Mouse (Mus musculus) left cerebral cortex, adult 6 months (tissue): Measurements from ENCODE around the gene Cd2bp2. TPM values are rescaled to one million over a fixed set of nuclear protein-coding genes. Genes with fewer than 3 reads are reported as not detected.

Source experiments
- long read RNA-seq, 2 experiments: library from polyadenylated mRNA; unstranded; transcript quantifications; one replicate each; pipeline ENCODE4 v2.0.0; 2019 to 2020
- polyA plus RNA-seq: library from polyadenylated mRNA; unstranded; fragments of <200 nt; fragmentation: Nextera tagmentation; gene quantifications from 2 replicates; pipeline ENCODE4 v1.2.3, GENCODE M21; 2021

Gene Cd2bp2
- 37.9 and 38.1 TPM in 2 replicates for polyA plus RNA-seq
- long read RNA-seq, experiment 1, transcript Cd2bp2-202 (7 exons, 3,284 nt): major isoform, 103 of 233 reads
- long read RNA-seq, experiment 1, partial matches to known transcripts: 37 of 233 reads
- long read RNA-seq, experiment 1, other reads (novel, unspliced or antisense): 87 of 233 reads
- long read RNA-seq, experiment 2, transcript Cd2bp2-202 (7 exons, 3,284 nt): major isoform, 17 of 56 reads
- long read RNA-seq, experiment 2, partial matches to known transcripts: 9 of 56 reads
- long read RNA-seq, experiment 2, other reads (novel, unspliced or antisense): 28 of 56 reads

DNA sequence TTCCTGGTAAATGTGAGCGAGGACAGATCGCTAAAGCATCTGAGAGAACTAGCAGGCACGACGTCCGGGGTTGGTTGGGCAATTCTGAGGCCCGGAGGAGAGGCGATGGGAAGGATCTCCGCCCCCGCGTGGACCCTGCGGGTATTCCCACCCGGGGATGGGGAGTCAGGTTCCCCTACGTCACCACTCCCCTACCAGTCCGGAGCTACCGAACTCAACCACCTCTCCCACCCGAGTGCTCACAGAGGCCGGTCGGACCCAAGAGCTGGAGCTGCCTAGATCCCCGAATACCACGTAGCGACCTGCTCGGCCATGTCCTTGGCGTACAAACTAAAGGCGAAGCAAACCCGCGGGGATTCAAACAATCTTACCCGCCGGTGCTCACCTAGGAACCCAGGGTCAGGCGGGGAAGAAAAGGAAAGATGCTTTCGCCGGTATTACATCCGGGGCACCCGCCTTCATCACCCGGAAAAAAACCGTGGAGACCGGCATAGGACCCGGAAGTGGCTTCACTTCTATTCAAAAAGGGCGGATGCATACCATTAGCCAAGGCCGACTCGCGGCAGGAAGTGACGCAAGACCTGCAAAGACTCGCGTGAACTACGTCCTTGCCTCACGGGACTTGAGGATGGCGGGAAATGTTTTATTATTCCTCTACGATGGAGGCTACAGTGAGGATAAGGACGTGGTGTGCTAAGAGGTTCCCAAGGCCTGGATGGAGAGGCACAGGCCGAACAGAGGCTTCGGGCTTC is at the start of gene Cd2bp2:
Gene Cd2bp2, minus strand, starts transcription at position 507 of the 752 bp plus-strand sequence.

DNA sequence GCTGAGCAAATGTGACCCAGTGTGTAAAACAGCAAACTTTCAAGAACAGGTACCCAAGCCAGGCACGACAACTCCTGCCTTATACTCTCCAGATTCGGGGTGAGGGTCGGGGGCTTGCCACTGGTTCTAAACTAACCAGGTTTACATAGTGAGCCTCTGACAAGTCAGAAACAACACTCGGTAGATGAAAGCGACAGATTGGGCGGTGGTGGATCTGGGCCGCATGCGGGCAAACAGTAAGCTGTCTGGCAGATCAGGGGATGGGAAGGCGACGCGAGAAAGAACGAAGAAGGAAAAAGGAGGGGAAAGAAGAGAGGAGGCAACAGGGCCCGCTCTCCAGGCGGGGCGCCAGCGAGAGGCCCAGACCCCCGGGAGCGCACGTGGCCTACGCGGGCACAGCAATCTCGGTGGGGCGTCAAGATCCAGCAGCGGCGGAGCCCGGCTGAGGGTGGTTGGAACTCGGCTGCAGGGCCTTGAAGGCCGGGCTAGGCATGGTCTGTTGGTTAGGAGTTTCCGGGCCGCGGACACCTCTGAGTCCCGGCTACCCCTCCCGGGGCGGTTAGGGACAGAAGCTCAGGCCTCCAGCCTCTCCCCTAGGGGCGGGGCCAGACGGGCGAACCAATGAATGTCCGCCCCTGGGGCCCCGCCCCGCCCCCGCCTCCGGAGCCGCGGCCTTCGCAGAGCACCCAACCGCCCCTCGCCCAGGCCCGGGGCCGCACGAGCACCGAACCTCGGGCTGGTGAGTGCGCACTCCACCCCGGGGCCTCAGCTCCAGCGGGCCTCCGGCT is 48.2 kb upstream of the Cd2bp2 start, which contains the start of gene Zfp771:
Gene Zfp771, plus strand, starts transcription at position 405 of the 788 bp plus-strand sequence.

DNA sequence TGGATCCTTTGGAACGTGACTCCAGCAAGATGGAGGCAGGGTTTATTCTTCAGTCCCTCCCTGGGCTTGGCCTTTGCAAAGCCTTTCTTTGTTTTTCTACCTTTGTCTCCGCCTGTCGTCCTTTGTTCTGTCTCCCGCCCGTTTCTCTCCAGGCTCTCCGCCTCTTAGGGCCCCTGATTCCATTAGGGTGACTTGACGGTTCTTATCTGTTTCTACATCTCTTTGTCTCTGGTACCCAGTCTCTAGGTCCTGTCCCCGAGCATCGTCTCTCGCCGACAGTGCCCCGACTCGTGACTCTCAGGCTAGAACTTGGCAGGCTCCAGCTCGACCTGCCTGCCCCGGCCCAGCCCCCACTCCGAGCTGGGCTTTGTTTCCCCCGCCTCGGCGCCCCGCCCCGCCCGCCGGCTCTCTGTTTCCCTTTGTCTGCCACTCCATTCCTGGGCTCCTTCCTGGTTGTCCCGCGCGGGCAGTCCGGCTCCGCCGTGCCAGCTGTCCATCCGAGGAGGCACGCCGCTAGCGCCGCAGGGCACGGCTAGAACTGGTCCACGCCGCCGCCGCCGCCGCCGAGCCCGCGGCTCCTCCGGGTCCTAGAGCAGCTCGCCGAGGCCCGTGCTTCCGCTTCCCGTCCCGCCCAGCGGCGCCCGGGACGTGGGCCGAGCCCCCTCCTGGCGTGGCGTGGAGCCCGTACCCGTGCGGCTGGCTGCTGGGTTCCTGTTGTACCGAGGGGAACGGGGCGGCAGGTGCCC is 36.9 kb upstream of the Cd2bp2 start, which contains the start of the genes Zfp553 and Sept1:
Gene Zfp553, plus strand, starts transcription at position 440 of the 746 bp plus-strand sequence.
Gene Sept1, minus strand, starts transcription at position 509 of the 746 bp plus-strand sequence.

DNA sequence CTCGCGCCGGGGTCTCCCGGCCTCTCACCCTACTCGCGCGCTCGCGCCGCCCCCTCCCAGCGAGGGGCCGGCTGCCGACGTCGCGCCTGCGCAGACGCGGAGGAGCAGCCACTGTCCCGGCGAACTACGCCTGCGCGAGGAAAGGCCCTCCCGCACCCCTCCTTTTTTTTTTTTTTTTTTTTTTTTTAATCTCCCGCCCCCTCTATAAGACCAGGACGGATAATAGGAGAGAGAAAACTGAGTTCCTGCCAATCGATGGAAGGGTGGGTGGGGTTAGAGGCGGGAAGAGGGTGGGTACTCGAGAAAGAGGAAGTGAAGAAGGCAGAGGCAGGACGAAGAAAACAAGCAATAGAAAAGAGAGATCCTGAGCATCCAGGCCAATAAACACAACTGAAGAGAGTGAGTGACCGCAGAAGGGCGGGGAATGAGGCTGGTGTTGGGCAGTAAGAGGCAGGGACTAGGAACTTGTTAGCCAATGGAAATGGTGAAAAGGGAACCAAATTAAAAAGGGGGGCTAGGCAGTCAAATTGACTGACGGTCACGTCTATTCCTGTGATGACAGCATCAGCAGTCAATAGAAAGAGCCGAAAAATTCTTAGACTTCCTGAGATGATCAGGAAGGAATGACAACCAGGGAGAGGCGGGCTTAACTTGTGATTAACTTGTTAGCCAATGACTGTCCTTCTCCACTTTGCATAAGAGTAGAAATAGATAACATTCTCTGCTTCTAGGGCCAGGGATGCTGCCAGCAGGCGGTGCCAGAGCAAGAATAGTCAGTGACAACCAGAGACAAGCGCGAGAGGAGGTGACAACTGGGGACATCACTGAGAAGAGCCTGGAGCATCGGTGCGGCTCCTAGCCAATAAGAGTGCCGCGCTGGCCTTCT is 12.9 kb upstream of the Cd2bp2 start, which contains the start of gene Mylpf:
Gene Mylpf, plus strand, starts transcription at position 338 of the 886 bp plus-strand sequence.

DNA sequence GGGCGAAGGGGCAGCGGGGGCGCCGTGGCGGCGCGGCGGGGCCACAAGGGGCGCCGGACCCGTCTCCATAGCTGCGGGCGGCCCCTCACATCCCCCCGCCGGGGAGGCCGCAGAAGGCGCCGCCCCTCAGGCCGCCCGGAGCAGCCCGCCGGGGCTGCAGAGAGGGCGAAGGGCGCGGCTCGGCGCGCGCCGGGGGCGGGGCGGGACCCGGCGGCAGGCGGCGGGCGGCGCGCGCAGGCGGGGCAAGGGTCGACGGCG is 12.4 kb upstream of the Cd2bp2 start, which contains the start of gene Tbc1d10b:
Gene Tbc1d10b, minus strand, starts transcription at position 174 of the 258 bp plus-strand sequence.

Other genes with a start within 250 kb of the Cd2bp2 start
- 11.2 and 13.6 TPM in 2 replicates for gene Asphd1, start 246.5 kb downstream of the Cd2bp2 start, polyA plus RNA-seq
- 68.2 and 74.7 TPM in 2 replicates for gene Sez6l2, start 245.5 kb downstream of the Cd2bp2 start, polyA plus RNA-seq
- 223 and 227 TPM in 2 replicates for gene Cdipt, start 220.1 kb downstream of the Cd2bp2 start, polyA plus RNA-seq
- gene Cdiptos, start 220.0 kb downstream of the Cd2bp2 start, polyA plus RNA-seq: 0.32 and 0.79 TPM in 2 replicates
- 3.3 and 3.4 TPM in 2 replicates for gene Mvp, start 181.4 kb downstream of the Cd2bp2 start, polyA plus RNA-seq
- 0.64 TPM in 1 of 2 replicates, not detected in the other for gene Pagr1b, start 179.6 kb downstream of the Cd2bp2 start, polyA plus RNA-seq
- gene Pagr1a, start 178.7 kb downstream of the Cd2bp2 start, polyA plus RNA-seq: 3.0 and 33.4 TPM in 2 replicates
- 19.0 and 44.2 TPM in 2 replicates for gene Gm42742, start 175.0 kb downstream of the Cd2bp2 start, polyA plus RNA-seq
- gene Prrt2, start 174.8 kb downstream of the Cd2bp2 start, polyA plus RNA-seq: 86.8 and 193 TPM in 2 replicates
- 6.6 and 36.1 TPM in 2 replicates for gene Maz, start 169.0 kb downstream of the Cd2bp2 start, polyA plus RNA-seq
- gene Kif22, start 153.6 kb downstream of the Cd2bp2 start, polyA plus RNA-seq: 18.0 and 24.4 TPM in 2 replicates
- gene Zg16, start 108.7 kb downstream of the Cd2bp2 start, polyA plus RNA-seq: not detected in 2 replicates
- 1.2 and 2.1 TPM in 2 replicates for gene AI467606, start 104.7 kb downstream of the Cd2bp2 start, polyA plus RNA-seq
- 0.47 and 0.55 TPM in 2 replicates for gene Qprt, start 73.8 kb downstream of the Cd2bp2 start, polyA plus RNA-seq
- not detected in 2 replicates for gene Spn, start 58.2 kb downstream of the Cd2bp2 start, polyA plus RNA-seq
- 7.9 and 14.4 TPM in 2 replicates for gene Tbc1d10b, start 12.4 kb upstream of the Cd2bp2 start, polyA plus RNA-seq
- gene Mylpf, start 12.8 kb upstream of the Cd2bp2 start, polyA plus RNA-seq: 5.7 and 6.5 TPM in 2 replicates
- 12.5 and 13.0 TPM in 2 replicates for gene Zfp553, start 37.0 kb upstream of the Cd2bp2 start, polyA plus RNA-seq
- gene Sept1, start 37.1 kb upstream of the Cd2bp2 start, polyA plus RNA-seq: 1.8 and 3.0 TPM in 2 replicates
- 64.9 and 90.1 TPM in 2 replicates for gene Zfp771, start 48.2 kb upstream of the Cd2bp2 start, polyA plus RNA-seq
- gene Dctpp1, start 64.7 kb upstream of the Cd2bp2 start, polyA plus RNA-seq: 79.8 and 81.4 TPM in 2 replicates
- gene Sephs2, start 78.0 kb upstream of the Cd2bp2 start, polyA plus RNA-seq: 42.8 and 64.6 TPM in 2 replicates
- gene Itgal, start 100.2 kb upstream of the Cd2bp2 start, polyA plus RNA-seq: 0.32 and 0.35 TPM in 2 replicates
- 2.6 and 2.7 TPM in 2 replicates for gene Zfp768, start 149.5 kb upstream of the Cd2bp2 start, polyA plus RNA-seq
- gene Zfp747, start 180.0 kb upstream of the Cd2bp2 start, polyA plus RNA-seq: 3.3 TPM in 2 replicates
- gene 9130019O22Rik, start 191.1 kb upstream of the Cd2bp2 start, polyA plus RNA-seq: 1.3 and 2.6 TPM in 2 replicates
- gene E430018J23Rik, start 197.6 kb upstream of the Cd2bp2 start, polyA plus RNA-seq: 3.3 and 4.6 TPM in 2 replicates
- gene Zfp764, start 210.8 kb upstream of the Cd2bp2 start, polyA plus RNA-seq: 2.5 and 3.2 TPM in 2 replicates
- gene Zfp688, start 226.0 kb upstream of the Cd2bp2 start, polyA plus RNA-seq: 26.3 and 38.5 TPM in 2 replicates